Mouse (Mus musculus): ENCODE data around the gene Canx.
A peak's percentile ranks its signal among the peaks of the same experiment; 100 is the strongest.
"Not testable (repeated sequence)": the region's sequence is repeated elsewhere in the genome, so short reads cannot be mapped to it uniquely, and the experiment has no call there.

Canx gene

GRCm38 (mm10) chr11:50325496-50326301 lies at the start of gene Canx:
TSS of gene Canx (minus strand) at chr11:50325673.
- peak; percentile 97 to 99 for DNase-seq

- DNase-seq = no peak
These were observed 49.0 kb upstream of the Canx start for GRCm38 (mm10) chr11:50374286-50375015.

GRCm38 (mm10) chr11:50373621-50374020 lies 48.1 kb upstream of the Canx start:
- no peak for DNase-seq

GRCm38 (mm10) chr11:50373086-50373485 lies 47.6 kb upstream of the Canx start:
- DNase-seq = no peak

DNA sequence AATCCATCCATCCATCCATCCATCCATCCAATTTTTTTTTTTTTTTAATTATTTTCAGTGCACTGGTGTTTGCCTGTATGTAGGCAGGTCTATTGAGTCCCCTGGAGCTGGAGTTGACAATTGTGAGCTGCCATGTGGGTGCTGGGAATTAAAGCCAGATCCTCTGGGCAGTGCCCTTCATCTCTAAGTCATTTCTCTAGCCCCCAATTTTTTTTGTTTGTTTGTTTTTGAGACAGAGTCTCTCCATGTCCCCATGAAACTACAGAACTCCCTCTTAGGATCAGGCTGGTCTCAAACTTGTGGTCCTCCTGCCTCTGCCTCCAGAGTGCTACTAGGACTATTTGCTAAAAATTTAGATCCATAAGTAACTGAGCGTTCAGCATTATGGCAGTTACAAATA lies 46.4 kb upstream of the Canx start:
- DNase-seq = no peak

- peak; percentile 75 to 85 for DNase-seq
These were observed 45.9 kb upstream of the Canx start for GRCm38 (mm10) chr11:50371399-50371841.

GRCm38 (mm10) chr11:50370969-50371368 lies 45.5 kb upstream of the Canx start:
- DNase-seq = no peak

GRCm38 (mm10) chr11:50369360-50369911 lies 44.0 kb upstream of the Canx start:
- no peak for DNase-seq

DNA sequence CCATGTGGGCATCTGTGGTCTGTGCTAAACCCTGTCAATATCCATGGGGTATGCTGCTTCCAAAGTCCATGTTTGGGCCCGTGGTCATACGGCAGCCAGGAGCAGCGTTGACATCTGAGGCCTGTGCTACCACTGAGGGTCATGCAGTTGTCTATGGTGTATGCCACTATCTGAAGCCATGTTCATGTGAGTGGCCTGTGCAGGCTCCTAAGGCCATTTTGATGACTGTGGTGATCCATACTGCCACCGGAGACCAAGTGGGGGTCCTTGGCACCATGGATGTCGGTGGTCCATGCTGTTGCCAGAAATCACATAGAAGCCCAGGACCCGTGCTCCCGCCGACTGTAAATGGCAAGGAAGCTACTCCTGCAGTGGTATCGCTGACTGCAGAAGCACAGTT lies 42.1 kb upstream of the Canx start:
- no peak for DNase-seq

- no peak for DNase-seq
These were observed 39.8 kb upstream of the Canx start for GRCm38 (mm10) chr11:50365322-50365721.

- peak; percentile 86 to 88 for DNase-seq
These were observed 39.1 kb upstream of the Canx start for GRCm38 (mm10) chr11:50364548-50364947.

DNA sequence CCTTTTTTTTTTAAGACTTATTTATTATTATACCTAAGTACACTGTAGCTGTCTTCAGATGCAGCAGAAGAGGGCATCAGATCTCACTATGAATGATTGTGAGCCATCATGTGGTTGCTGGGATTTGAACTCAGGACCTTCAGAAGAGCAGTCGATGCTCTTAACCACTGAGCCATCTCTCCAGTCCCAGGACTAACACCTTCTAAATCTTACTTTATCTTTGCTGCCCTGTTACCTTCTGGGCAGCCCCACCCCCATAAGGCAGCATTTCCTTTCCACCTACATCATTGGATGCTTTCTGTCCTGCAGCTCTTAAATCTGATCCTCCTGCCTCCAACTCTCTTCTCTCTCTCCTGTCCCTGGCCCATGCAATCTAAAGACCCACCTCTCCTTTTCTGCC lies 35.8 kb upstream of the Canx start:
- DNase-seq = not testable (repeated sequence)

DNA sequence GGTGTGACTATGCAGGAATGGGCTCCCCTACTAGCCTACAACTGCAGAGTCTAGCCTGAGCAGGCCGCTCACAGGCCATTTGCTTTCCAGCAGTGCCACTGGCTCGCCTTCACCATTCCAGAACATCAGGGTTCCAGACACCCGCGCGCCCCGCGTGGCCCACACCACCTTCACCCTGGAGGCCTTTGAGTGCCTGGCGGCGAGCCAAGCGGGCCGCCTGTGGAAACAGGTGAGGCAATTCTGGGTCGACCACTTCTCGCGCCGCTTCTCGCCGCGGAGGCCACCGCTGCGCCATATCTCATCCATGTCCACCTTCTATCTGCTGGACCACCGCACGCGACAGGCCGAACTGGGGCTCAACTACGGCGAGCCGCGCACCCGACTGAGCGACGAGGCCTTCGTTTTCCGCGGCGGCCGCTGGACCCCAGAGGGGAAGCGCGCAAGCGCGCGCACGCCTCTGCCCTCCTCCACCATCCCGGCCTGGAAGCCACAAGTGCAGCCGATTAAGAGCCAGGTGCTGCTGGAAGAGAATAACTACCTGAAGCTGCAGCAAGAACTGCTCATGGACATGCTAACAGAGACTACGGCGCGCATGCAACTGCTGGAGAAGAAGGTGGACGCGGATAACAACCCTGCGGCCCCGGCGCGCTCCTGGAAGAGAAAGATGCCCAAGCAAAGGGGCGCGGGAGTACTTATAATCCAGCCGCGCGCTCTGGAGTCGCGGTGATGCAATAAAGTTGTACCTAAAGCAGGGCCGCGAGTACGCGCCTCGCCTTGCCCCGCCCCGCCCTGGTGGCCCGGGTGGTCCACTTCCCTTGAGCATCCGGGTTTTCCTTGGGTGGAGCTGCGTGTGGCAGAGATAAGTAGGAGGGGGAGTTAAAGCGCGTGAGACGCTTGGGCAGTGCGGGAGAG lies 33.7 kb upstream of the Canx start:
- DNase-seq = peak; percentile 53 to 66

DNA sequence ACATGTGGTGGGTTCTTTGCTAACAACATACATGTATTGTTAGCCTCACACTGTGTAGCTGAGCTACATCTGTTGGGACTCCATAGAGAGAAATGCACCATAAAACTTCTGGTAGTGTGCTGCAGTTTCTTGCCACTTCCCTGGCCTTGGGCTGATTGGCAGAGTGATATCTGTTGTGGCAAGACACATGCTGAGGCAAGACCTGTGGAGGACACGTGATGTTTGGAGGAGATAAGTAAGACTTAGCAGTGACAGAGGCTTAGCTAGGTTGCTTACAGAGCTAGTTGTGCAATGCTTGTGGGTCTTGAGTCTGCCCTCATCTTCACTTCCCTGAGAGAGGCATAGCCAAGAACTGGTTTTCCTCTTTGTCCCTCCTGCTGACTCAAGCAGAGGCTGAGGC lies 29.9 kb upstream of the Canx start:
- DNase-seq = peak; percentile 18 to 25

- DNase-seq = peak; percentile 83 to 92
These were observed 29.4 kb upstream of the Canx start for GRCm38 (mm10) chr11:50354851-50355250.

DNA sequence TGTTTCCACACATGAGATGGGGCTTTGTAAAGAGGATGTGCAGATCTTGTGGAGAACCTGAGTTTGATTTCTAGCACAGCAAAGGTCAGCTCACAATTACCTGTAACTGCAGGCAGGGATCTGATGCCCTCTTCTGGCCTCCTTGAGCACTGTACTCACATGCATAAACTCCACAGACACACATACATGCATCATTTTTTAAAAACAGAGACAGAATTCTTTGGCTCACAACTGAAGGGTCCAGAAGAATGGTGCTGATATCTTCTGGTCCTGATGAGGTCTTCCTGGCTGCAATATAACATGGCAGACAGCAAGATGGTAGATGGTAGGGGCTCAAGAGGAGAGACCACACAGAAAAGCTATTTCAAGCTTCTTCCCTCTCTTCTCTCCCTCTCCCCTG lies 28.7 kb upstream of the Canx start, which contains the start of gene Cby3:
TSS of gene Cby3 (plus strand) at position 301 of the 400 bp plus-strand sequence.
- no peak for DNase-seq

DNA sequence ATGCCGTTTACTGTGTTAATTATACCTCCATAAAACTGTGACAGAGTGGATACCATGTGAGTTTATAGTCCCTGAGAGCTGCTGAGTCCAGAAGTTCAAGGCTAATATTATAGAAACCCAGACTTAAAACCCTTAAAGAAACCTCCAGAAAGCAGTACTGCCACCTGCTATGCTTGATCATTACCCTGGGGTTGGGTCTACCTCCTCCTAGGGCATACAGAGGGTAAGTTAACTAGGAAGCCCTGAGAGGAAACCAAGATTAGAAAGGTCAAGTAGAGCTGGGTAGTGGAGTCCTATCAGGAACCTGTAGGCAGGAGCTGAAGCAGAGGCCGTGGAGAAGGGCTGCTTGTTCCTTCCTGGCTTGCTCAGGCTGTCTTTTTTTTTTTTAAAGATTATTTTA lies 26.7 kb upstream of the Canx start:
- no peak for DNase-seq

DNA sequence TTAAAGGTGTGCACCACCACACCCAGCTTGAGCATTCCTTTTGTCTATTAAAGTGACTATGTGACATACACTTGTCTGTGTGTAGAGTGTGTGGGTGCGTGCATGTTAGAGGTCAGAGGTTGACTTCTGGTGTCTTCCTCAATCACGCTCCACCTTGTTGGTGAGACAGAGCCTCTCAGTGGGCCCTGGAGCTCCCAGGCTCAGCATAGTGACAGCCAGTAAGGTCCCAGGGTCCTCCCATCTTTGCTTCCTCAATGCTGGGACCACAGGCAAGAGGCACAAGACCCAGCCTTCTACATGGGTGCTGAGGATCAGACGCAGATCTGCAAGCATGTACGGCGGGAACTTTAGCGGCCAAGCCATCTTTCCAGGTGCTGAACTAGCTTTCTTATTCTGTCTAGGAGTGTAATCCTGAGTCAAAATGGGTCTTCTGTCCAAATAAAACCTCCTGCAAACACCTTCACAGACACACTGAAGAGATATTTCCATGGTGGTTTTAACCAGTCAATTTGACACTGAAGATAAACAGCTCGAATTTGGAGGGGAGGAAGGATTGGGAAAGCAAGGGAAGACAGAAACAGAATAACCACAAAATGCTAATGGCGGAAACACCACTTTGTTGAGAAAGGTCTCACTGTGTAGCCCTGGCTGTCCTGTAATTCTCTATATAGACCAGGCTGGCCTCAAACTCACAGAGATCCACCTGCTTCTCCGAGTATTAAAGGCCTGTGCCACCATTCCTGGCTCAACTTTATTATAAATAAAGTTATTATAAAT lies 21.0 kb upstream of the Canx start:
- no peak for DNase-seq

DNA sequence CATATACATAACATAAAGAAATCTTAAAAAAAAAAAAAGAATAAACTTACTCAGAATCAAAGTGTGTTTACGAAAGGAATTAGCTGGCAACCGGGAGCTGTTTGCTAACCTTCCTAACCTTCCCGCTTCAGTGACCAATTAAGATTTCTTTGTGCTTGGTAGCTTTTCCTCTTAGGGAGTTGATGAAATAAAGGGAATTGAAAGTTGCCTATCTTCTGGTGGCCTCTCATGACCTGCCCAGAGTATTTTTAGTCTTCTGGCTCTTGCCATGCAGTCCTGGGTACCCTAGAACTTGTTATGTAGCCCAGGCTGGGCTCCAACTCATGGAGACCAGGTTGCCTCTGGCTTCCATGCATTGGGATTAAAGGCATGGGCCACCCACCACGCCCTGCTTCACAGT lies 20.0 kb upstream of the Canx start:
- no peak for DNase-seq

- no peak for DNase-seq
These were observed 11.4 kb upstream of the Canx start for GRCm38 (mm10) chr11:50336891-50337290.

GRCm38 (mm10) chr11:50336126-50336525 lies 10.7 kb upstream of the Canx start:
- no peak for DNase-seq

DNA sequence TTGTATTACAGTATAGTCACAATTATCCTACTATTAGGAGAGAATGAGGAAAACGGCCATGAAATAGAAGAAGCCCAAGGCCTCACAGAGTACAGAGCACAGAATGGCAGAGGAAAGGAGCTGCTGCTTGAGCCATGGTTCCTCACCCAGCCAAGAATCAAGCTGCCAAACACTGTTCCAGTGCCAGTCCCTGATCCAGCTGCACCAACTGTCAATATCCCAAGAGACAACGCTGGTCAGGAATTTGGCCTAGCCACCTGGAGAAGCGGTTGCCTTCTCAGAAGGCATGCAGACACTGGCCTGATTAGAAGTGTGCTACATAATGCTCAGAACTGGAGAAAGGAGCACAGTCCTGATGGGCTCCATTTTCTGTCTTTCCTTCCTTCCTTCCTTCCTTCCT lies 7.7 kb upstream of the Canx start:
- DNase-seq = no peak

All from kidney, postnatal 36 days (tissue).